In the genomic region with DNA sequence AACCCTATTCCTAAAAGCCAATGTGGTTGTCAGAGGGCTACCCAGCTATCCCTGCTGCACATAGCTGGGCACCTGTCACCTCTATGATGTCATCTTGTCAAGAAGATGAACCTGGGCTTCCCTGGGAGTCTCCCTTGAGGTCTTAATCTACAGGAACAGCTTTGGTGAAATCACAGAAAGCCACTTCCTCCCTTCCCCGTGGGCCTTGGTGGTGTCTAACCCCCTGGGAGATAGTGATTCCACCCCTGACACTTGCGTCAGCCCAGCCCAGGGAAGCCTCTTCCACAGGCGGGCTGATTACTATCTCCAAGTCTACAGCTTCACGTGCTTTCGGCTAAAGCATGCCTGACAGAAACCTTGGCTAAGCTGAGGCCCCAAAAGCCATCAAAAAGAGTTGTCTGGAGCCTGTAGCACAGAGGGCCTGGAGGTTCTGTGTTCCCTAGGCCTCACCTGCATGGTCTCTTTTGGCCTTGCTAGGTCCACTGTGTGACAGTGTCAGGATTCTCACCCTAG, we compare ENCODE assay signal across 31 mouse cellular contexts. TPM values are rescaled to one million over a fixed set of nuclear protein-coding genes. Genes with fewer than 3 reads are reported as not detected.
"Had no signal": no experiment of that assay in that cellular context is flagged by ENCODE, and none has a peak within 500 bp of the region (broad histone marks: within the 10 kb centered on the region; RNA-seq: fewer than 3 reads in every experiment).

No protein-coding gene starts in this region.

- DNase-seq: kidney, adult 2 months; kidney, postnatal 36 days; layer of hippocampus, postnatal 36 days; lung, adult 18-20 months; lung, postnatal 10 days; lung, postnatal 36 days; thymus, adult 18-20 months; thymus, postnatal 36 days had no signal

- H3K9ac ChIP-seq: liver, embryonic 14.5 days; lung, embryonic 15.5 days; midbrain, embryonic 12.5 days; midbrain, embryonic 15.5 days; neural tube, embryonic 13.5 days had no signal

- ATAC-seq: midbrain, embryonic 15.5 days had no signal

- H3K27me3 ChIP-seq: lung, embryonic 15.5 days; midbrain, embryonic 12.5 days; midbrain, embryonic 15.5 days; neural tube, embryonic 13.5 days had no signal

- H3K27ac ChIP-seq: kidney, postnatal 0 days; left cerebral cortex, adult 2 months; liver, embryonic 14.5 days; lung, embryonic 15.5 days; midbrain, embryonic 12.5 days; midbrain, embryonic 15.5 days; neural tube, embryonic 13.5 days had no signal

- H3K9me3 ChIP-seq: lung, embryonic 15.5 days; midbrain, embryonic 12.5 days; midbrain, embryonic 15.5 days; neural tube, embryonic 13.5 days had no signal

- H3K36me3 ChIP-seq: lung, embryonic 15.5 days; midbrain, embryonic 12.5 days; midbrain, embryonic 15.5 days; neural tube, embryonic 13.5 days had no signal

- H3K4me2 ChIP-seq: liver, embryonic 11.5 days; lung, embryonic 15.5 days; midbrain, embryonic 12.5 days; midbrain, embryonic 15.5 days; neural tube, embryonic 13.5 days had no signal

- H3K4me3 ChIP-seq: left cerebral cortex, adult 2 months; lung, embryonic 15.5 days; midbrain, embryonic 12.5 days; midbrain, embryonic 15.5 days; myocyte; neural tube, embryonic 13.5 days had no signal

- H3K4me1 ChIP-seq: lung, embryonic 15.5 days; midbrain, embryonic 12.5 days; midbrain, embryonic 15.5 days; neural tube, embryonic 13.5 days had no signal

RNA-seq across cellular contexts. Expression of gene Il3, which starts 4.4 kb away (rescaled TPM):
- total RNA-seq: layer of hippocampus, adult 8-10 months; layer of hippocampus, postnatal 10 days; layer of hippocampus, postnatal 36 days; left cerebral cortex, adult 2 months; left cerebral cortex, postnatal 10 days; left cerebral cortex, postnatal 36 days; monocyte, adult 5-6 weeks; neutrophil, adult 5-6 weeks had no signal
- polyA plus RNA-seq: kidney, adult 2 months; kidney, embryonic 14.5 days; kidney, postnatal 0 days; limb, embryonic 11.5 days; limb, embryonic 14.5 days; liver, embryonic 11.5 days; liver, embryonic 14.5 days; lung, embryonic 15.5 days; midbrain, embryonic 12.5 days; midbrain, embryonic 15.5 days; myocyte; neural tube, embryonic 13.5 days; small intestine, adult 2 months; spleen, adult 2 months; stomach, embryonic 16.5 days; testis, adult 2 months; urinary bladder, adult 2 months had no signal

RNA-seq across cellular contexts. Expression of gene Csf2, which starts 22.0 kb away (rescaled TPM):
- total RNA-seq: layer of hippocampus, adult 8-10 months; layer of hippocampus, postnatal 10 days; layer of hippocampus, postnatal 36 days; left cerebral cortex, adult 2 months; left cerebral cortex, postnatal 10 days; left cerebral cortex, postnatal 36 days; monocyte, adult 5-6 weeks; neutrophil, adult 5-6 weeks had no signal
- polyA plus RNA-seq: kidney, adult 2 months; kidney, embryonic 14.5 days; kidney, postnatal 0 days; limb, embryonic 11.5 days; limb, embryonic 14.5 days; liver, embryonic 11.5 days; liver, embryonic 14.5 days; midbrain, embryonic 12.5 days; midbrain, embryonic 15.5 days; myocyte; neural tube, embryonic 13.5 days; spleen, adult 2 months; stomach, embryonic 16.5 days; testis, adult 2 months; urinary bladder, adult 2 months had no signal

RNA-seq across cellular contexts. Expression of gene Acsl6, which starts 32.1 kb away (rescaled TPM):
- total RNA-seq: monocyte, adult 5-6 weeks had no signal
